Mouse (Mus musculus) kidney, adult 18-20 months (tissue): ENCODE measurements around the gene S1pr1.

Experiments used
- DNase-seq: peaks from one replicate; pipeline ENCODE4 v3.0.0; 2021

S1pr1 gene

GRCm38 (mm10) chr3:115711924-115712807, 2.7 kb downstream of the S1pr1 start:
- DNase-seq: peak; percentile 17

- DNase-seq: no peak
Observed at GRCm38 (mm10) chr3:115711393-115711792, 3.5 kb downstream of the S1pr1 start.

- no peak for DNase-seq
Observed at GRCm38 (mm10) chr3:115710051-115710450, 4.8 kb downstream of the S1pr1 start.

- DNase-seq: peak; percentile 32
Observed at GRCm38 (mm10) chr3:115709118-115709574, 5.7 kb downstream of the S1pr1 start.

GRCm38 (mm10) chr3:115706736-115707135, 8.1 kb downstream of the S1pr1 start:
- DNase-seq: no peak

GRCm38 (mm10) chr3:115704254-115704908, 10.5 kb downstream of the S1pr1 start:
- DNase-seq: no peak

GRCm38 (mm10) chr3:115703720-115704119, 11.2 kb downstream of the S1pr1 start:
- DNase-seq: no peak

- no peak for DNase-seq
Observed at GRCm38 (mm10) chr3:115702089-115702488, 12.8 kb downstream of the S1pr1 start.

- no peak for DNase-seq
Observed at GRCm38 (mm10) chr3:115695194-115695891, 19.5 kb downstream of the S1pr1 start.

GRCm38 (mm10) chr3:115694168-115694567, 20.7 kb downstream of the S1pr1 start:
- DNase-seq: no peak

- no peak for DNase-seq
Observed at GRCm38 (mm10) chr3:115693390-115693789, 21.5 kb downstream of the S1pr1 start.

GRCm38 (mm10) chr3:115692857-115693256, 22.0 kb downstream of the S1pr1 start:
- no peak for DNase-seq

GRCm38 (mm10) chr3:115692384-115692783, 22.5 kb downstream of the S1pr1 start:
- DNase-seq: no peak

- DNase-seq: no peak
Observed at GRCm38 (mm10) chr3:115689920-115690319, 25.0 kb downstream of the S1pr1 start.

- DNase-seq: no peak
Observed at GRCm38 (mm10) chr3:115689352-115689751, 25.5 kb downstream of the S1pr1 start.

GRCm38 (mm10) chr3:115687821-115688220, 27.1 kb downstream of the S1pr1 start:
- DNase-seq: no peak

- DNase-seq: peak; percentile 25
Observed at GRCm38 (mm10) chr3:115682328-115683088, 32.4 kb downstream of the S1pr1 start.

- no peak for DNase-seq
Observed at GRCm38 (mm10) chr3:115681184-115681583, 33.7 kb downstream of the S1pr1 start.

GRCm38 (mm10) chr3:115679022-115679421, 35.9 kb downstream of the S1pr1 start:
- no peak for DNase-seq

- no peak for DNase-seq
Observed at GRCm38 (mm10) chr3:115675546-115676535, 39.0 kb downstream of the S1pr1 start.

GRCm38 (mm10) chr3:115674665-115675064, 40.2 kb downstream of the S1pr1 start:
- DNase-seq: no peak
